In the genomic region with DNA sequence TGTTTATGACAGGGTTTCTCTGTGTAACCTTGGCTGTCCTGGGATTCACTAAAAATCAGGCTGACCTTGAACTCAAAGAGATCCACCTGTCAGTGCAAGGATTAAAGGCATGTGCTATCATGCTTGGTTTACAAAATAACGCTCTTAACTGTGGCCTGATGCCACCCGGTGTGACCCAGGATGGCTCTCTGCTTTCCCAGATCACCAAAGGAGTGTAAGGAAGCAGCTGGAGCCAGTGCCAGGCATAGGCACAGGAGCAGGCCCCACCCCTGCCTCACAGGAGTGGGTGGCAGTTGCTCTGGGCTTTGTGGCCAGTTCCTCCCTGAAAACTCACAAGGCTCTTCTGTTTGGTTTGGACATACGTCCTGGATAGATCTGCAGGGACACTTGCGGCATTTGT, we compare ENCODE assay signal across 25 mouse cellular contexts. TPM values are rescaled to one million over a fixed set of nuclear protein-coding genes. Genes with fewer than 3 reads are reported as not detected.
DNase-seq lines count a peak whose midpoint lies in the region; ATAC-seq and TF ChIP-seq lines count a peak whose summit lies in the region.
"Had no signal": no experiment of that assay in that cellular context is flagged by ENCODE, and none has a peak within 500 bp of the region (broad histone marks: within the 10 kb centered on the region; RNA-seq: fewer than 3 reads in every experiment).

No protein-coding gene starts in this region.

- H3K27ac ChIP-seq in heart, adult 2 months, result no peak overlapping the region
- H3K27ac ChIP-seq in midbrain, embryonic 11.5 days (ENCODE audit: low read depth, low read length), result no peak overlapping the region
- H3K27ac ChIP-seq in midbrain, postnatal 0 days (ENCODE audit: low read depth, low read length), result no peak overlapping the region
- H3K27ac ChIP-seq in stomach, postnatal 0 days (replicated peaks), result peak overlapping the region; percentile 75
- H3K27ac ChIP-seq in heart, embryonic 12.5 days (ENCODE audit: poor library complexity, severe bottlenecking), result no peak overlapping the region
- H3K27ac ChIP-seq: embryonic facial prominence, embryonic 12.5 days; forebrain, embryonic 13.5 days; hindbrain, embryonic 13.5 days had no signal

- H3K4me3 ChIP-seq in heart, adult 2 months, result no peak overlapping the region
- H3K4me3 ChIP-seq in midbrain, embryonic 11.5 days (ENCODE audit: low read depth, low read length), result no peak overlapping the region
- no peak overlapping the region for H3K4me3 ChIP-seq in midbrain, postnatal 0 days (ENCODE audit: low read depth, low read length)
- no peak overlapping the region for H3K4me3 ChIP-seq in myocyte
- H3K4me3 ChIP-seq in stomach, postnatal 0 days (ENCODE audit: low read depth, low read length), result no peak overlapping the region
- H3K4me3 ChIP-seq in heart, embryonic 12.5 days, result no peak overlapping the region
- H3K4me3 ChIP-seq: embryonic facial prominence, embryonic 12.5 days; forebrain, embryonic 13.5 days; hindbrain, embryonic 13.5 days had no signal

- H3K9me3 ChIP-seq in midbrain, embryonic 11.5 days (ENCODE audit: control insufficient read depth, low read length), result no peaks in the 10 kb centered on the region
- no peaks in the 10 kb centered on the region for H3K9me3 ChIP-seq in midbrain, postnatal 0 days (ENCODE audit: low read length)
- H3K9me3 ChIP-seq in stomach, postnatal 0 days (ENCODE audit: control insufficient read depth, low read length), result no peaks in the 10 kb centered on the region
- no peaks in the 10 kb centered on the region for H3K9me3 ChIP-seq in heart, embryonic 12.5 days (replicated peaks)
- H3K9me3 ChIP-seq: embryonic facial prominence, embryonic 12.5 days; forebrain, embryonic 13.5 days; G1E; hindbrain, embryonic 13.5 days had no signal

- DNase-seq in heart, adult 11 months, result peak; percentile 74
- no peak for DNase-seq in heart, adult 2 months
- DNase-seq in midbrain, embryonic 11.5 days (ENCODE audit: low spot score, missing footprints), result peak; percentile 54
- no peak for DNase-seq in midbrain, postnatal 0 days (ENCODE audit: low spot score)
- DNase-seq in stomach, postnatal 0 days (ENCODE audit: low spot score), result peak; percentile 65
- no peak for DNase-seq in right cerebral cortex, postnatal 14 days
- DNase-seq: adrenal gland, postnatal 14 days; B cell, adult 2 months; cerebellum, adult 11-12 months; cerebellum, adult 9-10 months; cerebellum, postnatal 25 days; forebrain, postnatal 0 days; gastrocnemius, postnatal 14 days; heart, postnatal 10 days; heart, postnatal 4 days had no signal

- no peak overlapping the region for H3K9ac ChIP-seq in heart, adult 2 months (ENCODE audit: low read depth, low read length)
- H3K9ac ChIP-seq in midbrain, embryonic 11.5 days (ENCODE audit: low read length), result no peak overlapping the region
- no peak overlapping the region for H3K9ac ChIP-seq in midbrain, postnatal 0 days (replicated peaks; ENCODE audit: low read length, poor library complexity, severe bottlenecking)
- no peak overlapping the region for H3K9ac ChIP-seq in stomach, postnatal 0 days (ENCODE audit: low read length)
- H3K9ac ChIP-seq in heart, embryonic 12.5 days, result no peak overlapping the region
- H3K9ac ChIP-seq: embryonic facial prominence, embryonic 12.5 days; forebrain, embryonic 13.5 days; forebrain, postnatal 0 days; hindbrain, embryonic 13.5 days had no signal

- H3K27me3 ChIP-seq in heart, adult 2 months (ENCODE audit: control insufficient read depth, insufficient read depth, low read length), result no peaks in the 10 kb centered on the region
- H3K27me3 ChIP-seq in midbrain, embryonic 11.5 days (ENCODE audit: control insufficient read depth, insufficient read depth, low read length), result peaks cover 9% of the 10 kb centered on the region; the same call in 1 of the 2 replicates
- H3K27me3 ChIP-seq in midbrain, postnatal 0 days (ENCODE audit: insufficient read depth, low read length), result peaks cover 13% of the 10 kb centered on the region; the same call in 1 of the 2 replicates
- no peaks in the 10 kb centered on the region for H3K27me3 ChIP-seq in myocyte (ENCODE audit: control insufficient read depth, insufficient read depth, insufficient read length)
- no peaks in the 10 kb centered on the region for H3K27me3 ChIP-seq in stomach, postnatal 0 days (ENCODE audit: control insufficient read depth, insufficient read depth, low read length)
- H3K27me3 ChIP-seq in heart, embryonic 12.5 days (replicated peaks), result peaks cover 29% of the 10 kb centered on the region

- H3K79me2 ChIP-seq in heart, adult 2 months (replicated peaks; ENCODE audit: control insufficient read depth, insufficient read depth, low read length), result no peaks in the 10 kb centered on the region
- H3K79me2 ChIP-seq in myocyte (ENCODE audit: control insufficient read depth, insufficient read depth), result no peaks in the 10 kb centered on the region

- no peak for ATAC-seq in midbrain, embryonic 11.5 days (ENCODE audit: low FRiP score)
- no peak for ATAC-seq in midbrain, postnatal 0 days (ENCODE audit: low FRiP score)
- ATAC-seq in stomach, postnatal 0 days (ENCODE audit: low FRiP score, low TSS enrichment), result peak; percentile 23; the same call in 1 of the 2 replicates
- ATAC-seq in heart, embryonic 12.5 days (ENCODE audit: insufficient number of reproducible peaks, low FRiP score), result no peak
- ATAC-seq: CD4-positive, CD25-positive, alpha-beta regulatory T cell, adult 4 months; forebrain, embryonic 13.5 days; forebrain, postnatal 0 days had no signal

- WGBS in heart, adult 2 months, result 64% methylated on average over 4 of the region's 4 CpGs
- WGBS in midbrain, embryonic 11.5 days, result 74% methylated on average over 4 of the region's 4 CpGs
- 85% methylated on average over 4 of the region's 4 CpGs for WGBS in midbrain, postnatal 0 days
- WGBS in stomach, postnatal 0 days, result 76% methylated on average over 4 of the region's 4 CpGs
- WGBS in heart, embryonic 12.5 days, result 74% methylated on average over 4 of the region's 4 CpGs

- intact Hi-C loops in heart, adult 2 months (cut with DNase I), result loop anchor here (5.0 kb wide), 1 partner anchor 88 kb away; the partner anchor contains the start of gene Nectin2

- no peak overlapping the region for H3ac ChIP-seq in myocyte (ENCODE audit: control insufficient read depth, insufficient read length)

- no peaks in the 10 kb centered on the region; the same call in 1 of the 2 replicates for H3K4me1 ChIP-seq in heart, adult 2 months (ENCODE audit: control insufficient read depth, insufficient read depth, low read length)
- H3K4me1 ChIP-seq in midbrain, embryonic 11.5 days (ENCODE audit: control insufficient read depth, insufficient read depth, low read length), result no peaks in the 10 kb centered on the region
- no peaks in the 10 kb centered on the region for H3K4me1 ChIP-seq in midbrain, postnatal 0 days (ENCODE audit: insufficient read depth, low read length)
- H3K4me1 ChIP-seq in stomach, postnatal 0 days (replicated peaks; ENCODE audit: control insufficient read depth, insufficient read depth), result no peaks in the 10 kb centered on the region
- H3K4me1 ChIP-seq in heart, embryonic 12.5 days (replicated peaks), result no peaks in the 10 kb centered on the region
- H3K4me1 ChIP-seq: embryonic facial prominence, embryonic 12.5 days; forebrain, embryonic 13.5 days; hindbrain, embryonic 13.5 days had no signal

- H3K4me2 ChIP-seq in midbrain, embryonic 11.5 days, result no peak overlapping the region
- no peak overlapping the region for H3K4me2 ChIP-seq in midbrain, postnatal 0 days (ENCODE audit: low read depth, low read length, poor library complexity, severe bottlenecking)
- peak overlapping the region; percentile 44 for H3K4me2 ChIP-seq in myocyte (ENCODE audit: low read depth)
- H3K4me2 ChIP-seq in stomach, postnatal 0 days (replicated peaks; ENCODE audit: low read depth), result no peak overlapping the region
- H3K4me2 ChIP-seq in heart, embryonic 12.5 days, result no peak overlapping the region
- H3K4me2 ChIP-seq: embryonic facial prominence, embryonic 12.5 days; forebrain, embryonic 13.5 days; hindbrain, embryonic 13.5 days had no signal

- TF ChIP-seq POLR2A in heart, adult 2 months (IDR thresholded peaks at IDR 0.05; ENCODE audit: insufficient read depth, low read depth, low read length), result no peak
- TF ChIP-seq POLR2A in myocyte (IDR thresholded peaks at IDR 0.05; ENCODE audit: insufficient read length, low read depth), result no peak

- H3K36me3 ChIP-seq in heart, adult 2 months (ENCODE audit: control insufficient read depth, insufficient read depth, low read length), result no peaks in the 10 kb centered on the region
- no peaks in the 10 kb centered on the region for H3K36me3 ChIP-seq in midbrain, embryonic 11.5 days (ENCODE audit: control insufficient read depth, insufficient read depth, low read length)
- no peaks in the 10 kb centered on the region for H3K36me3 ChIP-seq in midbrain, postnatal 0 days (ENCODE audit: insufficient read depth, low read length)
- no peaks in the 10 kb centered on the region for H3K36me3 ChIP-seq in myocyte (ENCODE audit: control insufficient read depth, insufficient read depth)
- H3K36me3 ChIP-seq in stomach, postnatal 0 days (ENCODE audit: control insufficient read depth, insufficient read depth, low read length), result no peaks in the 10 kb centered on the region
- H3K36me3 ChIP-seq in heart, embryonic 12.5 days, result no peaks in the 10 kb centered on the region
- H3K36me3 ChIP-seq: embryonic facial prominence, embryonic 12.5 days; G1E; hindbrain, embryonic 13.5 days had no signal

- no peak for TF ChIP-seq CTCF in heart, adult 2 months (IDR thresholded peaks at IDR 0.05)
- TF ChIP-seq CTCF in midbrain, postnatal 0 days (IDR thresholded peaks at IDR 0.05), result no peak
- TF ChIP-seq CTCF in stomach, postnatal 0 days (IDR thresholded peaks at IDR 0.05; ENCODE audit: low read depth), result no peak

- no peak for TF ChIP-seq EP300 in heart, adult 2 months (IDR thresholded peaks at IDR 0.05; ENCODE audit: insufficient read depth, low read depth, low read length)
- TF ChIP-seq EP300 in stomach, postnatal 0 days (optimal IDR thresholded peaks at IDR 0.05), result no peak

RNA-seq across cellular contexts. Expression of gene Gm19345, which starts 11.4 kb away (rescaled TPM):
- total RNA-seq in heart, adult 2 months (2021), result not detected
- polyA plus RNA-seq in heart, adult 2 months (2012; rRNA removed), result not detected in 2 replicates
- 0.22 TPM in 1 of 2 replicates, not detected in the other for polyA plus RNA-seq in midbrain, embryonic 11.5 days (2014; fragmentation: Nextera tagmentation; extraction: Ambion mirVana)
- 31.6 and 44.4 TPM in 2 replicates for total RNA-seq in midbrain, postnatal 0 days (2014; rRNA removed)
- polyA plus RNA-seq in midbrain, postnatal 0 days (2015; fragmentation: Nextera tagmentation; extraction: Ambion mirVana), result 21.6 and 25.8 TPM in 2 replicates
- polyA plus RNA-seq in myocyte (2012; fragmentation: generic; extraction: Trizol), result 0.05 TPM
- 0.29 and 0.41 TPM in 2 replicates for polyA plus RNA-seq in stomach, postnatal 0 days (2015; fragmentation: Nextera tagmentation; extraction: Ambion mirVana)
- not detected in 2 replicates for polyA plus RNA-seq in heart, embryonic 12.5 days (2016; fragmentation: Nextera tagmentation; extraction: Ambion mirVana)
- total RNA-seq: G1E; gastrocnemius, adult 18-20 months; gastrocnemius, postnatal 14 days; heart, postnatal 10 days; heart, postnatal 4 days had no signal
- polyA plus RNA-seq: CD4-positive, CD25-positive, alpha-beta regulatory T cell, adult 4 months; G1E; heart, embryonic 14.5 days had no signal

RNA-seq across cellular contexts. Expression of gene Bcl3, which starts 17.8 kb away (rescaled TPM):
- 1 to 10 TPM; 3.5 to 6.1 TPM for total RNA-seq in heart, adult 2 months (2021)
- polyA plus RNA-seq in heart, adult 2 months (2012; rRNA removed), result 11.9 and 14.0 TPM in 2 replicates
- polyA plus RNA-seq in midbrain, embryonic 11.5 days (2014; fragmentation: Nextera tagmentation; extraction: Ambion mirVana), result 0.47 and 0.67 TPM in 2 replicates
- total RNA-seq in midbrain, postnatal 0 days (2014; rRNA removed), result 0.55 and 0.66 TPM in 2 replicates
- 0.93 and 1.3 TPM in 2 replicates for polyA plus RNA-seq in midbrain, postnatal 0 days (2015; fragmentation: Nextera tagmentation; extraction: Ambion mirVana)
- 19.2 TPM for polyA plus RNA-seq in myocyte (2012; fragmentation: generic; extraction: Trizol)
- polyA plus RNA-seq in stomach, postnatal 0 days (2015; fragmentation: Nextera tagmentation; extraction: Ambion mirVana), result 8.9 and 9.1 TPM in 2 replicates
- polyA plus RNA-seq in heart, embryonic 12.5 days (2016; fragmentation: Nextera tagmentation; extraction: Ambion mirVana), result 1.4 and 1.7 TPM in 2 replicates

RNA-seq across cellular contexts. Expression of gene Ceacam16, which starts 20.7 kb away (rescaled TPM):
- total RNA-seq in heart, adult 2 months (2021), result under 1 TPM in 1 of 2 experiments, not detected in 1; 0.14 TPM
- 0.35 and 0.66 TPM in 2 replicates for polyA plus RNA-seq in heart, adult 2 months (2012; rRNA removed)
- not detected in 2 replicates for polyA plus RNA-seq in midbrain, embryonic 11.5 days (2014; fragmentation: Nextera tagmentation; extraction: Ambion mirVana)
- total RNA-seq in midbrain, postnatal 0 days (2014; rRNA removed), result not detected in 2 replicates
- 0.90 and 1.5 TPM in 2 replicates for polyA plus RNA-seq in midbrain, postnatal 0 days (2015; fragmentation: Nextera tagmentation; extraction: Ambion mirVana)
- 0.02 TPM for polyA plus RNA-seq in myocyte (2012; fragmentation: generic; extraction: Trizol)
- not detected in 2 replicates for polyA plus RNA-seq in stomach, postnatal 0 days (2015; fragmentation: Nextera tagmentation; extraction: Ambion mirVana)
- not detected in 2 replicates for polyA plus RNA-seq in heart, embryonic 12.5 days (2016; fragmentation: Nextera tagmentation; extraction: Ambion mirVana)
- total RNA-seq: forebrain, postnatal 0 days; gastrocnemius, adult 18-20 months; heart, postnatal 10 days had no signal
- polyA plus RNA-seq: CD4-positive, CD25-positive, alpha-beta regulatory T cell, adult 4 months; cortical plate, adult 2 months; embryonic facial prominence, embryonic 12.5 days; forebrain, embryonic 13.5 days; heart, embryonic 14.5 days had no signal

RNA-seq across cellular contexts. Expression of gene Cblc, which starts 43.8 kb away (rescaled TPM):
- under 1 TPM; 0.63 to 0.77 TPM for total RNA-seq in heart, adult 2 months (2021)
- polyA plus RNA-seq in heart, adult 2 months (2012; rRNA removed), result 0.41 and 1.2 TPM in 2 replicates
- not detected in 2 replicates for polyA plus RNA-seq in midbrain, embryonic 11.5 days (2014; fragmentation: Nextera tagmentation; extraction: Ambion mirVana)
- total RNA-seq in midbrain, postnatal 0 days (2014; rRNA removed), result 0.71 and 1.8 TPM in 2 replicates
- 0.70 and 1.2 TPM in 2 replicates for polyA plus RNA-seq in midbrain, postnatal 0 days (2015; fragmentation: Nextera tagmentation; extraction: Ambion mirVana)
- 0.90 TPM for polyA plus RNA-seq in myocyte (2012; fragmentation: generic; extraction: Trizol)
- polyA plus RNA-seq in stomach, postnatal 0 days (2015; fragmentation: Nextera tagmentation; extraction: Ambion mirVana), result 44.4 and 48.5 TPM in 2 replicates
- polyA plus RNA-seq in heart, embryonic 12.5 days (2016; fragmentation: Nextera tagmentation; extraction: Ambion mirVana), result 0.27 TPM in 1 of 2 replicates, not detected in the other
- total RNA-seq: G1E; gastrocnemius, adult 18-20 months; gastrocnemius, postnatal 14 days; heart, postnatal 4 days had no signal
- polyA plus RNA-seq: CD4-positive, CD25-positive, alpha-beta regulatory T cell, adult 4 months; cortical plate, adult 2 months; forebrain, embryonic 13.5 days; G1E; heart, embryonic 14.5 days; hindbrain, embryonic 13.5 days had no signal

RNA-seq across cellular contexts. Expression of gene Ceacam19, which starts 47.4 kb away (rescaled TPM):
- not detected for total RNA-seq in heart, adult 2 months (2021)
- polyA plus RNA-seq in heart, adult 2 months (2012; rRNA removed), result not detected in 2 replicates
- not detected in 2 replicates for polyA plus RNA-seq in midbrain, embryonic 11.5 days (2014; fragmentation: Nextera tagmentation; extraction: Ambion mirVana)
- total RNA-seq in midbrain, postnatal 0 days (2014; rRNA removed), result 0.38 TPM in 1 of 2 replicates, not detected in the other
- polyA plus RNA-seq in midbrain, postnatal 0 days (2015; fragmentation: Nextera tagmentation; extraction: Ambion mirVana), result not detected in 2 replicates
- 0.01 TPM for polyA plus RNA-seq in myocyte (2012; fragmentation: generic; extraction: Trizol)
- 9.5 and 10.2 TPM in 2 replicates for polyA plus RNA-seq in stomach, postnatal 0 days (2015; fragmentation: Nextera tagmentation; extraction: Ambion mirVana)
- polyA plus RNA-seq in heart, embryonic 12.5 days (2016; fragmentation: Nextera tagmentation; extraction: Ambion mirVana), result not detected in 2 replicates
- total RNA-seq: adrenal gland, postnatal 14 days; forebrain, postnatal 0 days; gastrocnemius, adult 18-20 months; gastrocnemius, postnatal 14 days; heart, postnatal 10 days; heart, postnatal 4 days had no signal
- polyA plus RNA-seq: CD4-positive, CD25-positive, alpha-beta regulatory T cell, adult 4 months; cortical plate, adult 2 months; embryonic facial prominence, embryonic 12.5 days; forebrain, embryonic 13.5 days; forebrain, postnatal 0 days; G1E; heart, embryonic 14.5 days; hindbrain, embryonic 13.5 days had no signal

Comparison
In these comparisons a context has a peak if more than half of its experiments do, and no peak if none do; other contexts are left out.
1. DNase-seq: peak in heart, adult 11 months (single experiment), midbrain, embryonic 11.5 days (single experiment) and stomach, postnatal 0 days (single experiment); none in heart, adult 2 months (0 of 2), midbrain, postnatal 0 days (single experiment) and right cerebral cortex, postnatal 14 days (single experiment).
2. RNA of gene Gm19345, which starts 11.4 kb away (polyA plus RNA-seq): 21.6 to 25.8 TPM in midbrain, postnatal 0 days; 0.29 to 0.41 TPM in stomach, postnatal 0 days, 0.05 TPM in myocyte (single experiment), 0.22 TPM in midbrain, embryonic 11.5 days, not detected in heart, adult 2 months and not detected in heart, embryonic 12.5 days; every median in the first group is over 10 times any median in the second.